Mouse (Mus musculus): ENCODE measurements at regions not wholly inside any gene's neighbourhood (a gene's known extent, or its start where the extent isn't known, plus 50 kb on each side); places are given as distances from the start of the nearest gene placed in this dataset.
A peak's percentile ranks its signal among the peaks of the same experiment; 100 is the strongest.

DNA sequence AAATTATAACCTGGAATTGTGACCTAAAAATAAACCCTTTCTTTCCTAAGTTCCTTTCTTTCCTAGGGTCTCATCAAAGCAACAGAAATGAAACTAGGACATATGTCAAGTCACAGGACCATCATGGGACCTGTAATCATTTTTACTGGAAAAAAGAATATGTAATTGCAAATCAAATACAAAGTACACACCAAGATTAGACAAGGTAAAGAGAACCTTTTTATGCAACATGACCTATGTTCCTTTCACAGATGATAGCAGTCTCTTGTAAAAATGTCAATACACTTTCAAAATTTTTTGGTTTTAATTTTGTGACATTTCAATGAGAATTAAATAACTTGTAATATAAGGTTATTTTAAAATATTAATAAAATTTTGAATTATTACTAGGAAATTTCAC is 175.7 kb upstream of the A1bg start:
- no peak for DNase-seq (ENCODE audit: low spot score in 2 of 2)
- H3K27ac ChIP-seq, result no peak overlapping the region
- no peak for TF ChIP-seq CTCF (conservative IDR thresholded peaks at IDR 0.05)
- H3K4me3 ChIP-seq, result no peak overlapping the region

DNA sequence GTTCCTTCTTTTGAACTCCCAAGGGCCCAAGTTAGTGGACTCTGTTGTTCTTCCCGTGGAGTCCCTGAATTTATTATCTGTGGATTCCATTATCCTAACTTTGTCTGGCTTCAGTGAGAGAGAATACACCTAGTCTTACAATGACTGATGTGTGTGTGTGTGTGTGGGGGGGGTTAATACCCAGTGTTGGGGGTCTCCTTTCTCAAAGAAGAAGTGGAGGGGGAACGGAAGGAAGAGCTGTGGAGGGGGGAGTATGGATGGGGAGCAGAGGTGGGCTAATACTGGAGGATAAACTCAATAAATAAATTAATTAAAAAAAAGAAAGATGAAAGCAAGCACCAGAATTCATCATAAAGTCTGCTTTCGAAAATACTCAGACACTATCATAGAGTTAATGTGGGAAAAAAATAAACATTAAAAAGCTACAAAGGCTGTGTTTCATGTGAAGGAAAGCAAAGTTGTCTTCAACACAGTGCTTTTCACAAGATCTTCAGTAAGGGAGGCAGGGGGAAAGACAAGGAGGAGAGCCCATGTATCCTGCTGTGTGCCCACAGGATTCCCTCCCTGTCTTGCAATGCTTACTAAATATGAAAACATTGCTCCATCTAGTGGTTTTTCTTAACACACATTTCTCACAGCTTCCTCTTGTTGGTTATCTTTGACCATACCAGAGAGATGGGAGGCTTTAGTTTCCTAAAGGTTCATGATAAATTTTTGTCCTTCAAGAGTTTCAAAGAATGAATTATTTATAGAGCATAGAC is 173.4 kb upstream of the A1bg start:
- DNase-seq (ENCODE audit: low spot score in 2 of 2), result peak; percentile 17 to 19
- no peak overlapping the region for H3K27ac ChIP-seq
- peak; percentile 85 for TF ChIP-seq CTCF (conservative IDR thresholded peaks at IDR 0.05)
- H3K4me3 ChIP-seq, result no peak overlapping the region

DNA sequence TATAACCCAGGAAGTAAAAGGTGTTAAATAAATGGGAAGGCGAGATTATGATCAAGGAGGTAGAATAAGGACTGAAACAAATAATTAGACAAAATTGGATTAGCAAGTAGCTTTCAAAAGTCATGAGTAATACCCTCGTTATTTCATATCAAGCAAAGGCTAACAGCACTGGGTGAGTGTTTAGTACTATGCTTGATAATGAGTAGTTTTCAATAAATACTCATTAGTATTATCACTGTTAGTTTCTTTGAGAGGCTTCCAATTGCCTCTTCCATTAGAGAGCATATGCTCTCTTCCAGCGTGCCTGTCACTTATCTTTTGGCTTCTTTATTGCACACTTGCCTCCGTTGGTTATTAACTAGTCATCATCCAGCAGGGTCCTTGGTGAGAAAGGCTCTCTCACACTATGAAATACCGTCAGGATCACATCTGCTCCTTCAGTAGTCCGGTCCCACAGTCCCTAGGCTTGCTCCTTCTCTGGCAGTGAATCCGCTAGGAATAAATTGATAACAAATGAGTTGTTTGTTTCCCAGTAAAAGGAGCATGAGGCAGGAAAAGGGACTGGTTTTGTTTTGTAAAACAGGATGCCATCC is 132.3 kb upstream of the A1bg start:
- H3K4me3 ChIP-seq, result no peak overlapping the region
- DNase-seq (ENCODE audit: low spot score in 2 of 2), result no peak
- H3K27ac ChIP-seq, result no peak overlapping the region
- TF ChIP-seq CTCF (conservative IDR thresholded peaks at IDR 0.05), result no peak

DNA sequence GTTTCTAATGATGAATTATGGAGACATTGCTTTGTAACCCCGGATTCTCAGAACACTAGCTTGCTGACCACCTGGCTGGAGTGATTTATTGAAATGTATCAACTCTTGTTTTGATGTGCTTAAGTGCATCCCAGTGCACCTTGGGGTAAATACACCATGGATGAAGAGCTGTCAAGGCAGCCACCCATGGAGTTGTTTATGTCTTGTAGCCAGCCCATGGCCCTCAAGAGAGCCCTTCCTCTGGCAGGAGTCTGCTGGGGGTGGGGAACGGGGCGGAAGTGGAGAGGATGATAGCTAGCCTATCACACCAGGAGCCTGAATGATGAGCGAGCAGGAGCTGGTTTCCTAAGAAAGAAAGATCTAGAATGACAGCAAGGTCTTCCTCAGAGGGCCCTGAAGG is 128.6 kb upstream of the A1bg start:
- no peak for TF ChIP-seq CTCF (conservative IDR thresholded peaks at IDR 0.05)
- Histone ChIP-seq H3K27ac (no peak overlapping the region), H3K4me3 (no peak overlapping the region)
- DNase-seq (ENCODE audit: low spot score in 2 of 2), result no peak

DNA sequence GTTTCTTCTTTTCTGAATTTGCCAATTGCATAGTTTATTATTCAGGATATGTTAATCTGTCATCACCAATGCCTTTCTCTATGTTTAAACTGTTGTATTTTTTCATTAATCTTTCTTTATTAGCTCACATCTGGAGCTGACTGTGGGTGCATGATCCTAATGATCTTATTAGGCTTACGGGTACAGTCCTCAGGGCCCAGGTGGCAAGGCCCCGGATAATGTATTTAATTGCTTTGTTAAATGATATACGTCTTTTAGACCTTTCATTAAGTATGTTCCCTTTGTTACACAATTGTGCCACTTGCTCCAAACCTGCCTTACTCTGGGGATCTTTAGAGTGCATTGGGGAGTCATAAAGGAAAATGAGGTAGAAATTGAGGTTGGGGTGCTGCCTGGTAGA is 86.7 kb upstream of the A1bg start:
- Histone ChIP-seq H3K4me3 (no peak overlapping the region), H3K27ac (no peak overlapping the region)
- no peak for TF ChIP-seq CTCF (conservative IDR thresholded peaks at IDR 0.05)
- DNase-seq (ENCODE audit: low spot score in 2 of 2), result no peak

DNA sequence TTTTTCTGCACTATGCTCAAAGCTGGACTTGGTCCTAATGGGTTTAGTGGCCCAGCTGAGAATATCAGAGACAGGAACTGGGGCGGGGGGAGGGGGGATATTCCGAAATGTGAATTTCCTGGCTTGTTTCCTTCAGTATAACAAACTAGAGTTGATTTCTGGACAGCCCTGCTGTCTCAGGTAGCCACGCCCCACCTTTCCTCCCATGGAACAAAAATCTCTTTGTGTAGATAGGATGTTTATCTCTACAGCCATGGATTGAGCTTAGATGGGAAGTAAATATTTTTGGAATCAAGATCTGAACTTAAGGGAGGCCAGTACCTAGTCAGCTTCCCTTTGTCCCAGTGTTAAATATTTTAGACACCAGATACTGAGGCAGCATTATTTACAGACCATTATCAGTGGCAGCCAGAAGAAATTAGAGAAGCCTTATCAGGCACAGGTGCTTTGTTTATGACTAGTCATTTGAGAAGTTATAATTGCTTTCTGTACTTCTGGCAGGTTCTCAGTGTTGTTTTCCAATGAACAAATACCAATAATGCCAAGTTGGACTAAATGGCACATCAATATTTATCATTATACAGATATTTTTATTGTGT is 84.7 kb upstream of the A1bg start:
- H3K27ac ChIP-seq, result no peak overlapping the region
- no peak overlapping the region for H3K4me3 ChIP-seq
- TF ChIP-seq CTCF (conservative IDR thresholded peaks at IDR 0.05), result no peak
- DNase-seq (ENCODE audit: low spot score in 2 of 2), result no peak

DNA sequence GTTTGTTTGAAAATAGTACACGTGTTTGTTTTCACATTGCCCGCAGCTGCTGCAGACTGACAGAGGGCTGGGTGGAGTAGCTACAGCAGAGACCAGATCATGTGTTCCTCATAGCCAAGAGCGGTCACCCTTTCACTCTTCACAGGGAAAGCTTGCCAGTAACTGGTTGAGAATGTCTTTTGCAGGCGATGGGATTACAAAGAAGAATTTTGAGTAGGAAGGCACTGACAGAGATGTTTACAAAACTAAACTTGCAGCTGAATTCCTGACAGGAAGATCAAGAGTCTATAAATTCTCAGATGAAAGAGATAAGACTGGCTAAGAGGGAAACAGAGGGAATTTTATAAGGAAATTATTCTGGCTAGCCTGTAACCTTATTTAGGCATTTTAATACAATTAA is 83.8 kb upstream of the A1bg start:
- H3K27ac ChIP-seq, result no peak overlapping the region
- DNase-seq (ENCODE audit: low spot score in 2 of 2), result no peak
- TF ChIP-seq CTCF (conservative IDR thresholded peaks at IDR 0.05), result no peak
- H3K4me3 ChIP-seq, result no peak overlapping the region

DNA sequence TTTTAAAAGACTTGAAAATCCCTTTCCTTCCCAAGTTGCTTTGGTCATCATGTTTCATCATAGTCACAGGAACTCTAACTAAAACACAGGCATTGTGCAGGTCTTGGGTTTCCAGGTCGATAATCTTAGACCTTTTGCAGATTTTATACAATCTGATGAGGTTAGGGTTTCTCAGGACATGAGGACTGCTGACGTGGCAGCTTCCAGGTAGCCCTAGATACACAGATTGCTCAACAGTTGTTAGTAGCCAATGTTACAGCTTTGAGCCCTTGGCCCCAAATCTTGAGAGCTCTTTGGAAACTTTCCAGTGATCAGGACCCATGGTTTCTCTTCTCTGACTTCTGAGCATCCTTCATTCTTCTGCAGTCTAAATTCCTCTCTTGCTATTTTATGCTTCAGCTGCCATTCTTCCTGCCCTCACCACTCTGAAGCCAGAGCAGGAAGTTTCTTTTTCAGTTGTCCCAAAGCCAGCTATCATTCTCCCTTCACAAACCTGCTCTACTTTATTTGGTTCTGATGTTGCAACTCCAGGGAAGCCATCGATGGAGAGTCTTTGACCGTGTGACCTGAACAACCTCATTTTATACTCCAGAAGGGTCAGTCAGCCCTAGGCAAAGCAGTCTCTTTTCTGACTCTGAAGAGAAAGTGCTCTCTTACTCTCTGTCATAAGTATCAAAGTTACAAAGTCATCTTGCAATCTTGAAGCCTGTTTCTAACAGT is 71.3 kb upstream of the A1bg start:
- H3K27ac ChIP-seq, result no peak overlapping the region
- H3K4me3 ChIP-seq, result no peak overlapping the region
- TF ChIP-seq CTCF (conservative IDR thresholded peaks at IDR 0.05), result no peak
- DNase-seq (ENCODE audit: low spot score in 2 of 2), result no peak

DNA sequence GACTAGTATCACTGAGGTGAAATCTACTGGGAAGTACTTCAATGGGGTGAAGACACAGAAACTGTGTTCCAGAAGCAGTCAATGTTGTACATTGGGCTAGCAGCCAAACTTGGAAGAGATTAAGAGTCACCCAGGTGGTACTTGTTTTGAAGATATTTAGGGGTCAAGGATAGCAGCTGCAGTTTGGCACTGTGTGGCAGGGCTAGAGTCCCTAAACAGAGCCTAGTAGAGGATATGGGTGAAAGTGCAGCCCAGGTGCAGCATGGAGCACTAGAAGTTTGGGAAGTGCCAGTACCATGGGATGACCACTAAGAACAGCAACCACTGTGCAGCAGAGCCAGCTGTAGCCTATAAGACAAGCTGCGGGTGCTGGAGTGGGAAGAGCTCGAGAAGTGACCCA is 70.6 kb upstream of the A1bg start:
- no peak for DNase-seq (ENCODE audit: low spot score in 2 of 2)
- Histone ChIP-seq H3K4me3 (no peak overlapping the region), H3K27ac (no peak overlapping the region)
- TF ChIP-seq CTCF (conservative IDR thresholded peaks at IDR 0.05), result no peak

DNA sequence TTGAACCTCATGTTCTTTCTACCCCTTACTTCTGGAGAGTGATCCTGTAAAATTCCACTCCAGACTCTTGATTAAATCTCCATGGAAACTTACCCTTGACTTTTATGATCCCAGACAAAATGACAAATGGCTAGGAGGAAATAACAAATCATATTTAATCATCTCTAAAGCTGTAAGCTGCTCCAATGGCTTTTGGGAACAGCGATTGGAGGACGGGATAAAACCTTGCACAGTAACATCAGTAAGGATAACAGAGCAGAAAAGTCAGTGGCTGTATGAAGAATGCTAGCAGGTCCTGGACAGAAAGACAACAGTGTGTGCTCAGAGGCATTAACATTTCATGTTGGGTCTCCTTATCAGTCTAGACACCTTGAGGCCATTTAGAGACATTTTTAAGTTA is 59.8 kb upstream of the A1bg start:
- Histone ChIP-seq H3K4me3 (no peak overlapping the region), H3K27ac (no peak overlapping the region)
- no peak for DNase-seq (ENCODE audit: low spot score in 2 of 2)
- no peak for TF ChIP-seq CTCF (conservative IDR thresholded peaks at IDR 0.05)
